Mouse (Mus musculus) left cerebral cortex, adult 8-10 months (tissue): ENCODE data around the gene Brwd1. TPM values are rescaled to one million over a fixed set of nuclear protein-coding genes. Genes with fewer than 3 reads are reported as not detected.
"Not testable (repeated sequence)": the region's sequence is repeated elsewhere in the genome, so short reads cannot be mapped to it uniquely, and the experiment has no call there.

Experiments used
- DNase-seq, 2 experiments: peaks; one replicate each; pipeline ENCODE4 v3.0.0; 2022; ENCODE audit warnings: low spot score in 2 of 2
- total RNA-seq, 4 experiments: library from RNA; stranded (reverse); gene quantifications; 2 replicates each; pipeline ENCODE4 v1.2.4; 2022

The Brwd1 gene
- total RNA-seq, 4 experiments from 2014 or later: 140 to 158 (median 147) TPM

DNA sequence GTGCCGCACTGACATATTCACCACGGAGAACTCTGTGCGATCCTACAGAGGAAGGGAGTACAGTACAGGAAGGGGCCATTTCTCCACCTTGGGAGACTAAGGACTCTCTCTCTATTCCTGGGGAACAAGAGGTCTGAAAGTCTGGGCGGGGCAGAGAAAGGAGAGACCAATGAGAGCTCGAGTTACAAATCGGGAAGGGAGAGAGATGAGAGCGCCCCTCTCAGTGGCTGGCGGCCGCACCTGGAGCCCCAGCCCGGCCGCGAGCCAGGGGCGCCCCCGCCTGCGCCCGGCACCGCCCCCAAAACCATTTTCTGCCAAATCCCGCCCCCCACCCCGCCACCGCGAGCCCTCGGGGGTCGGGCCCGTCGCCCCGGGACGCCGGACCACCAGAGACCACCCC is 995 bp downstream of the Brwd1 start:
- peak; percentile 84 to 94 for DNase-seq

- DNase-seq: no peak
These were observed 1.8 kb downstream of the Brwd1 start for GRCm38 (mm10) chr16:96080524-96080923.

- no peak for DNase-seq
These were observed 14.0 kb downstream of the Brwd1 start for GRCm38 (mm10) chr16:96068364-96068763.

DNA sequence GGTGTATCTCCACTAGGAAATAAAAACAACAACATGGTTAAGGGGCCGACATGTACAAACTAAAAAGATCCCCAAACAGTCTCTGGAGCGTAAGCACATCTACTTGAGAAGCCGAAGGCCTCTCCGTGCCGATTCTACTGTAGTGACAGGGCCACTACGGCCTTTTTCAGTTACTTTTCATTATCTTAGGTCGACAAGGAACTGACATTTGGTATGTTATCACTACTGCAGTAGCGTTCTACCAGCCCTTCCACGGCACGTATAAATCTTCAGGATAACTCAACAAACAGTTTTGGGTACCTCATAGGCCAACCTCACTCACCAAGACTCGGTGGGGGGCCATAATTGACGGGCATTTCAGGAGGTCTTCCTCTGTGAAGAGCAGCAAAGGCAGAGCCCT is 16.2 kb downstream of the Brwd1 start:
- DNase-seq: no peak

DNA sequence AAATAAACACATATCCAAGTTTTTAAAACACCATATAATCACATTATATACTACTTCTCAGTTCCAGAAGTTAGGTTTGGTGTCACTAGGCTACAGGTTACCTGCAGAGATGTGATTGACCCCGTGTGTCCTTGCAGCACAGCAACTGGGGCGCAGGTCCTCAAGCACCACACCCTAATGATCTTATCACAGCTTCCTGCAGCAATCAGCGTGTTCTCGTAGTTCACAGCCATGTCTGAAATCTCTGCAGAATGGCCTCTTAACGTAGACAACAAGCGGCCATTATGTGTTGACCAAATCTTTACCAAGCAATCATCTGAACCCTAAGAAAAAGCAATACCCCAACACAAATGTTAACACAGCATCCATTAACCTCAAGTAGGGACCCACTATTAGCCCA is 17.7 kb downstream of the Brwd1 start:
- no peak for DNase-seq

DNA sequence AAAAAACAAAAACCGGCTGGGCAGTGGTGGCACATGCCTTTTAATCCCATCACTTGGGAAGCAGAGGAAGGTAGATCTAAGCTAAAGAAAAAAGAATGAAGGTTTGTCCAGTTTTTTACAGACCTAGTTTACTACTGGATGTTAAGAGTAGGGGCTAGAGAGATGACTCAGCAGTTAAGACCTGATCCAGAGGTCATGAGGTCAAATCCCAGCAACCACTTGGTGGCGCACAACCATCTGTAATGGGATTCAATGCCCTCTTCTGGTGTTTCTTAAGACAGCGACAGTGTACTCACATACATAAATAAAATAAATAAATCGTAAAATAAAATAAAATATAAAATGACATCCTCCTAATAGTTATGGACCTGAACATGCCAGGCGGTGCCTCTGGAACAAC is 38.2 kb downstream of the Brwd1 start:
- no peak for DNase-seq

- no peak for DNase-seq
These were observed 41.6 kb downstream of the Brwd1 start for GRCm38 (mm10) chr16:96040691-96041090.

- DNase-seq: peak in 1 of 2 experiments; percentile 16
These were observed 42.8 kb downstream of the Brwd1 start for GRCm38 (mm10) chr16:96039538-96039937.

DNA sequence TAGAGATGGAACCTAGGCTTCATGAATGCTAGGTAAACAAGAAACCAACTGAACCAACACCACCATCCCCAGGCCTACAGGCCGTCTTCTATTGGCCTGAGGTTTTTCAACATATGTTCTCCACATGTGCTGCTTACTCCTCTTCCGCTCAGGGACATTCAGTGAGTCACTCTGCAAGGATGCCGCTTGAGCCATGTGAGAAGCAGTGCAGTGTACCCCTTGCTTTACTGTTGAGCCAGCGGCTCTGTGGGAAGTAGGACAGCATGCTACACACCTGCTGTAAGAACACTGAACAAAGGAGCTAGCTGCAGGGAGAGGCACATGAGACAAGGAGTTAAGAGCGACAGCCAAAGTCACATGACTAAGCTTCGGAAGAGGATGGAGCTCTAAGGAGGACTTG is 47.9 kb downstream of the Brwd1 start:
- peak in 1 of 2 experiments; percentile 45 for DNase-seq

DNA sequence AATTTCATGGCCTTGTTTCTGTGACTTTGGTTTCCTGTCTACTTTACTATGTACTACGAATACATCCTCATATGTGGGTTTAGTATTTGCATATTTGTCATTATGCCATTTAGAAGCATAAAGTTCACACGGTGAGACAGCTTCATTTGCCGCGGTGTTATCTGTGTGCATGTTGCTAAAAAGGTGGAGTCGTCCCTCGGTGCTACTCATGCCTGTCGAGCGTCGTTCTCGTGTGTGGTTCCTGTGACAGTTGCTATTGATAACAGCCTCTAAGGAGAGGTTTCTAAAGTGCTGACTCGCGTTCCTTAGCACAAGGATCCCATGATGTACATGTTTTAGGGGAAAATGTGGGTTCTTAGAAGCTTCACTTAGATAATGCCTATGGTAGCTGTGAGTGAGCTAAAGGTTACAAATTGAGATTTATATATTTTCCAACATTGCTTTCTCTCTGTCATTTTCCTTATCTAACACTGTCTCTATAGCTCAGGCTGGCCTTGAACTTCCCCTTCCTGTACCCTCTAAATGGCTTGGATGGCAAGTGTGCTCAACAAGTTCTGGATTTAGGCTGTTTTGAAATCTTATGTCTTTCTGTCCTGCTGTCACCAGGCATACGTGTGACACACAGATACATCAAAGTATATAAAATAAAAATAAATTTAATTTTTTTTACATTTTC is 49.8 kb downstream of the Brwd1 start:
- no peak for DNase-seq

GRCm38 (mm10) chr16:96030476-96031102 is 51.7 kb downstream of the Brwd1 start:
- DNase-seq: no peak

- DNase-seq: no peak
These were observed 56.1 kb downstream of the Brwd1 start for GRCm38 (mm10) chr16:96026256-96026655.

- DNase-seq: no peak
These were observed 57.1 kb downstream of the Brwd1 start for GRCm38 (mm10) chr16:96025244-96025643.

DNA sequence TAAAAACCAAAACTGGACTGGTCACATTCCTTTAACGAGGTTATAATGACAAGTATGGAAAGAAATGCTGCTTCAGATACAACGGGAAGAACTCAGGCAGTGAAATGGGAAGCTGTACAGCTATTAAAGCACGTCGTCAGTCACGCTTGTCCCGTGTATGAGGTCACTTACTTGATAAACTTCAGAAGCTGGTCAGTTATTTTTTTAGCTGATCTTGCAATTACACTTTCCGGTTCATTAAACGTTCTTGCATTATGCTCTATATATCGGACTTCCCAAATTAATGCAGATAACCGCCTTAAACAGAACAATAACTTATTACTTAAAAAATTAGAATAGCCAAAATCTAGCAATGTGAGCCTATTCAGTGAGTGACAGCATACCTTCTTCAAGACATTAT is 61.3 kb downstream of the Brwd1 start:
- no peak for DNase-seq

DNA sequence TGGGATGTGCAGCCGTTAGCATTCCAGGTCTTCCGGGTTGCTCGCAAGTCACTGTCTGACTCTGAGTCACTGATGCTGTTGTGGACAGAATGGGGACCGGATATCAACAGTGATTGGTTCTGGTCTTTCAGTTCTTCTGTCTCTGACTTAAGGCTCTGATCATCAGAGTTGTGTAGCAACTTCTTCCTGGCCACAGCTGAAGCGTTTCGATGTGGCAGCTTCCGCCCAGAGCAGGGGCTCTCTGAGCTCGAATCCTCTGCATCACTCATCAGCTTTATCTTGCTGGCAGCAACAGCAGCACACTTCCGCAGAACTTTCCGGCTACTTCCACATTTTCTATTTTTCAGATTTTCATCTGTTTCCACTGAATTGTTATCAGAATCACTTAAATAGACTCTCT is 73.2 kb downstream of the Brwd1 start:
- DNase-seq: not testable (repeated sequence)

DNA sequence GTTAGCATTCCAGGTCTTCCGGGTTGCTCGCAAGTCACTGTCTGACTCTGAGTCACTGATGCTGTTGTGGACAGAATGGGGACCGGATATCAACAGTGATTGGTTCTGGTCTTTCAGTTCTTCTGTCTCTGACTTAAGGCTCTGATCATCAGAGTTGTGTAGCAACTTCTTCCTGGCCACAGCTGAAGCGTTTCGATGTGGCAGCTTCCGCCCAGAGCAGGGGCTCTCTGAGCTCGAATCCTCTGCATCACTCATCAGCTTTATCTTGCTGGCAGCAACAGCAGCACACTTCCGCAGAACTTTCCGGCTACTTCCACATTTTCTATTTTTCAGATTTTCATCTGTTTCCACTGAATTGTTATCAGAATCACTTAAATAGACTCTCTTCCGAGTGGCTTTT is 78.0 kb downstream of the Brwd1 start:
- not testable (repeated sequence) for DNase-seq

- no peak for DNase-seq
These were observed 83.0 kb downstream of the Brwd1 start for GRCm38 (mm10) chr16:95999291-95999690.

DNA sequence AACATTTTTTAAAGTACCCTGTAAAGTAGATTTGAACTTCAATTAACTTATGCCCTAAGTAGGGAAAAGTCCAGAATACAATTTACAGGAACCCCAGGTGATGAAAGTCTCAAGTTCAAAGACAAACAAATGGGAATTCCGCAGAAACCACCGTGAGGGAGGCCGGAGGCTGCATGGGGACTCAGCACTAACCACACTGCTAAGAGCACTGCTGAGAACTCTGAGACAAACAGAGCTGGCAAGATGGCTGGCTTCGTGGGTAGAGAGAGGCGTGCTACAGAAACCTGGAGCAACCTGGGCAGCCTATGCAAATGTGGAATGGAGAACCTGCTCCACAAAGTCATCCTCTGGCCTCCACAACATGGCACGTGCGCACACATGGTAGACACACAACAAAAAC is 86.2 kb downstream of the Brwd1 start:
- no peak for DNase-seq

DNA sequence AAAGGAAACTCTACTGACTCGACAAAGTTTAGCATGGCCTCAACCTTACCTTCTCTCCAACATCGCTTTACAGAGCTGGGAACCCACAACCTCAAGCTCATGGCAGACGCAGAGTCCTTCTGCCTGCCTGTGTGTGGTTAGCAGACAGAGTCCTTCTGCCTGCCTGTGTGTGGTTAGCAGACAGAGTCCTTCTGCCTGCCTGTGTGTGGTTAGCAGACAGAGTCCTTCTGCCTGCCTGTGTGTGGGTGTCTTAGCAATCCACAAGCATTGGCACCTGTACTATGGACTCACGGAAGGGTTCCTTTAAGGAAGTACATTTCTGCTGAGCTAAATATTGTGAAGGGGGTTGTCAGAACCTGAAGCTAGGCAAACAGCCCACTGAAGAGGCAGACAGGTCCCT is 87.8 kb downstream of the Brwd1 start:
- DNase-seq: peak in 1 of 2 experiments; percentile 43

DNA sequence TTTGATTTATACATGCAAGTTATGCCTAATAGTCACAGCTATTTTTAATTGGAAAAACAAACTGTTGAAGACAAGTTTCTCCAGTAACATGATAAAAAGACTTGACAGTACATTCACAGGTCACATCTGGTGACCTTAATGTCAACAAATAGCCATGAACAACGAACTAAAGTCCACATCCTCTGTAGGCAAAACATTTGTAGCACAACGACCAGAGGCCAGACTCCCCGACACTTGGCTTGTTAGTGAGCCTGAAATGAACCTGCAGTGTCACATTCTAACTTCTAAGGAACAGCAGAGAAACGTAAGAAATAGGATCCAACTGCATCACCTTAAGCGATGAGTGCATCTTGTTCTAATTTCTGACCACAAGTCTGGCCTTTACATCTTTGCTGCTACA is 89.7 kb downstream of the Brwd1 start:
- DNase-seq: no peak

- no peak for DNase-seq
These were observed 91.0 kb downstream of the Brwd1 start for GRCm38 (mm10) chr16:95991122-95991900.

- peak; percentile 93 to 94 for DNase-seq
These were observed 91.7 kb downstream of the Brwd1 start, which contains the start of gene Psmg1 for GRCm38 (mm10) chr16:95990462-95991121. TSS of gene Psmg1 (minus strand) at chr16:95990960.
